Mouse (Mus musculus) gastrocnemius, postnatal 10 days (tissue): Measurements from ENCODE around the gene Exog. TPM values are rescaled to one million over a fixed set of nuclear protein-coding genes. Genes with fewer than 3 reads are reported as not detected.

Experiments
- DNase-seq: peaks from one replicate; pipeline ENCODE4 v3.0.0; 2021; ENCODE audit warnings: mixed read lengths
- total RNA-seq, 2 experiments: library from RNA; stranded (reverse); gene quantifications; 2 replicates each; pipeline ENCODE4 v1.2.3; 2021

The Exog gene
- total RNA-seq, 2 experiments from 2014 or later: 2.4 to 3.1 TPM

GRCm38 (mm10) chr9:119504981-119505658 is 60.4 kb downstream of the Exog start:
- DNase-seq: no peak

DNA sequence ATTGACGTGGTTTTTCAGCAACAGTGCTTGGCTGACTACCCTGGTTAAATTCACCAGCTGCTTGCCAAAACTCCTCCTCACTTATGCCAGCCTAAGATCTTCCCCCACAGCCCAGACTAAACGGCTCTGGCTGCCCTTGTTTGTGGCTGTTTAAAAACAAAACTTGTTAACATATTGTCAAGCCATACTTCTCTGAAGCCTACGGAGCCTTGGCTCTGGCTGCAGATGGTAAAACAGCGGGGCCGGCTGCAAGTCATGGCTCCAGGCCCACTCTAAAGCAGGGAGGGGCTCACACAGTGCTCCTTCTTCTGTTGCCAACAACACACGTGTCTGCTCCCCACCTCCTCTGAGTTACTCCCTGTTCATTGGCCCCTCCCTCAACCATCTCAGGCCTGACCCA is 66.2 kb downstream of the Exog start:
- no peak for DNase-seq

- DNase-seq: no peak
Observed at GRCm38 (mm10) chr9:119512993-119513392, 68.2 kb downstream of the Exog start.

GRCm38 (mm10) chr9:119513816-119514215 is 69.1 kb downstream of the Exog start:
- DNase-seq: no peak

- DNase-seq: no peak
Observed at GRCm38 (mm10) chr9:119514986-119515385, 70.2 kb downstream of the Exog start.

Other genes with a start within 250 kb of the Exog start
- not detected for gene Slc22a13, start 235.8 kb upstream of the Exog start, total RNA-seq
- 10 to 100 TPM; 32.9 to 33.7 TPM for gene Oxsr1, start 122.5 kb upstream of the Exog start, total RNA-seq
- gene Acaa1a, start 105.3 kb upstream of the Exog start, total RNA-seq: 10 to 100 TPM; 42.0 to 44.0 TPM
- 10 to 100 TPM in 1 of 2 experiments, 1 to 10 TPM in 1; 8.7 to 10.5 TPM for gene Myd88, start 103.5 kb upstream of the Exog start, total RNA-seq
- under 1 TPM; 0.47 to 0.88 TPM for gene Xylb, start 87.6 kb upstream of the Exog start, total RNA-seq
- not detected for gene Slc22a14, start 79.4 kb upstream of the Exog start, total RNA-seq
- gene Acvr2b, start 42.8 kb upstream of the Exog start, total RNA-seq: 10 to 100 TPM in 1 of 2 experiments, 1 to 10 TPM in 1; 7.5 to 14.3 TPM
- gene Scn5a, start 134.1 kb downstream of the Exog start, total RNA-seq: 1 to 10 TPM; 1.3 to 1.6 TPM